Mouse (Mus musculus): Measurements from ENCODE around the gene Creld1.
A peak's percentile ranks its signal among the peaks of the same experiment; 100 is the strongest.

The Creld1 gene

GRCm38 (mm10) chr6:113492101-113492864, 9.2 kb downstream of the Creld1 start:
- Histone ChIP-seq H3K9me3 (ENCODE audit: low read length) (no peaks in the 10 kb centered on the region), H3K27me3 (ENCODE audit: insufficient read depth, low read length) (peaks cover 23% of the 10 kb centered on the region), H3K4me1 (replicated peaks; ENCODE audit: low read depth, low read length) (peaks cover 83% of the 10 kb centered on the region), H3K4me3 (replicated peaks; ENCODE audit: low read length) (peak overlapping the region; percentile 81), H3K36me3 (ENCODE audit: insufficient read depth, low read length) (peaks cover 40% of the 10 kb centered on the region)
- TF ChIP-seq CTCF (conservative IDR thresholded peaks at IDR 0.05; ENCODE audit: low read length) (no peak), POU5F1 (IDR thresholded peaks at IDR 0.05; ENCODE audit: borderline replicate concordance, low read length) (no peak), NANOG (IDR thresholded peaks at IDR 0.05; ENCODE audit: borderline replicate concordance, low read length) (no peak)

- TF ChIP-seq CTCF (conservative IDR thresholded peaks at IDR 0.05; ENCODE audit: low read length) = peak; percentile 12; the same call in 1 of the 2 replicates
- no peak for TF ChIP-seq NANOG (IDR thresholded peaks at IDR 0.05; ENCODE audit: borderline replicate concordance, low read length)
- no peak for TF ChIP-seq POU5F1 (IDR thresholded peaks at IDR 0.05; ENCODE audit: borderline replicate concordance, low read length)
- H3K9me3 ChIP-seq (ENCODE audit: low read length) = no peaks in the 10 kb centered on the region
These were observed 11.2 kb downstream of the Creld1 start for GRCm38 (mm10) chr6:113494258-113494788.

GRCm38 (mm10) chr6:113495071-113495675, 12.1 kb downstream of the Creld1 start:
- H3K27me3 ChIP-seq (ENCODE audit: insufficient read depth, low read length) = peaks cover 33% of the 10 kb centered on the region
- peaks cover 61% of the 10 kb centered on the region for H3K4me1 ChIP-seq (replicated peaks; ENCODE audit: low read depth, low read length)
- H3K36me3 ChIP-seq (ENCODE audit: insufficient read depth, low read length) = peaks cover 27% of the 10 kb centered on the region
- no peaks in the 10 kb centered on the region for H3K9me3 ChIP-seq (ENCODE audit: low read length)
- peak overlapping the region; percentile 81 for H3K4me3 ChIP-seq (replicated peaks; ENCODE audit: low read length)
- TF ChIP-seq POU5F1 (IDR thresholded peaks at IDR 0.05; ENCODE audit: borderline replicate concordance, low read length) = no peak; the same call in 1 of the 2 replicates
- no peak for TF ChIP-seq NANOG (IDR thresholded peaks at IDR 0.05; ENCODE audit: borderline replicate concordance, low read length)
- TF ChIP-seq CTCF (conservative IDR thresholded peaks at IDR 0.05; ENCODE audit: low read length) = no peak

More at GRCm38 (mm10) chr6:113494258-113494788, 11.2 kb downstream of the Creld1 start:
- Histone ChIP-seq H3K4me1 (replicated peaks; ENCODE audit: low read depth, low read length) (peaks cover 70% of the 10 kb centered on the region), H3K4me3 (replicated peaks; ENCODE audit: low read length) (peak overlapping the region; percentile 81), H3K36me3 (ENCODE audit: insufficient read depth, low read length) (peaks cover 36% of the 10 kb centered on the region), H3K27me3 (ENCODE audit: insufficient read depth, low read length) (peaks cover 28% of the 10 kb centered on the region)

GRCm38 (mm10) chr6:113499346-113499745, 16.2 kb downstream of the Creld1 start:
- no peak for TF ChIP-seq CTCF (conservative IDR thresholded peaks at IDR 0.05; ENCODE audit: low read length)
- TF ChIP-seq NANOG (IDR thresholded peaks at IDR 0.05; ENCODE audit: borderline replicate concordance, low read length) = no peak
- no peak for TF ChIP-seq POU5F1 (IDR thresholded peaks at IDR 0.05; ENCODE audit: borderline replicate concordance, low read length)
- Histone ChIP-seq H3K27me3 (ENCODE audit: insufficient read depth, low read length) (peaks cover 49% of the 10 kb centered on the region), H3K36me3 (ENCODE audit: insufficient read depth, low read length) (peaks cover 10% of the 10 kb centered on the region), H3K4me3 (replicated peaks; ENCODE audit: low read length) (no peak overlapping the region), H3K9me3 (ENCODE audit: low read length) (no peaks in the 10 kb centered on the region), H3K4me1 (replicated peaks; ENCODE audit: low read depth, low read length) (peaks cover 59% of the 10 kb centered on the region)

- peaks cover 10% of the 10 kb centered on the region for H3K36me3 ChIP-seq (ENCODE audit: insufficient read depth, low read length)
- TF ChIP-seq CTCF (conservative IDR thresholded peaks at IDR 0.05; ENCODE audit: low read length) = no peak
- TF ChIP-seq POU5F1 (IDR thresholded peaks at IDR 0.05; ENCODE audit: borderline replicate concordance, low read length) = no peak
- no peak for TF ChIP-seq NANOG (IDR thresholded peaks at IDR 0.05; ENCODE audit: borderline replicate concordance, low read length)
- peak within 1 kb of the TSS; percentile 83 for H3K4me3 ChIP-seq (replicated peaks; ENCODE audit: low read length)
- H3K9me3 ChIP-seq (ENCODE audit: low read length) = no peaks in the 10 kb centered on the region
- peaks cover 33% of the 10 kb centered on the region for H3K27me3 ChIP-seq (ENCODE audit: insufficient read depth, low read length)
- peaks cover 62% of the 10 kb centered on the region for H3K4me1 ChIP-seq (replicated peaks; ENCODE audit: low read depth, low read length)
These were observed 18.4 kb downstream of the Creld1 start, which contains the start of gene Prrt3 for GRCm38 (mm10) chr6:113501388-113502084. Gene Prrt3 (minus strand): TSS chr6:113501931.

GRCm38 (mm10) chr6:113502801-113503200, 19.7 kb downstream of the Creld1 start:
- peaks cover 60% of the 10 kb centered on the region for H3K4me1 ChIP-seq (replicated peaks; ENCODE audit: low read depth, low read length)
- H3K36me3 ChIP-seq (ENCODE audit: insufficient read depth, low read length) = no peaks in the 10 kb centered on the region
- no peaks in the 10 kb centered on the region for H3K9me3 ChIP-seq (ENCODE audit: low read length)
- TF ChIP-seq NANOG (IDR thresholded peaks at IDR 0.05; ENCODE audit: borderline replicate concordance, low read length) = peak; percentile 64; the same call in 1 of the 2 replicates
- TF ChIP-seq CTCF (conservative IDR thresholded peaks at IDR 0.05; ENCODE audit: low read length) = no peak
- no peak overlapping the region for H3K4me3 ChIP-seq (replicated peaks; ENCODE audit: low read length)
- H3K27me3 ChIP-seq (ENCODE audit: insufficient read depth, low read length) = peaks cover 24% of the 10 kb centered on the region

GRCm38 (mm10) chr6:113505689-113506088, 22.6 kb downstream of the Creld1 start:
- Histone ChIP-seq H3K4me3 (replicated peaks; ENCODE audit: low read length) (no peak overlapping the region), H3K36me3 (ENCODE audit: insufficient read depth, low read length) (no peaks in the 10 kb centered on the region), H3K27me3 (ENCODE audit: insufficient read depth, low read length) (peaks cover 11% of the 10 kb centered on the region), H3K9me3 (ENCODE audit: low read length) (no peaks in the 10 kb centered on the region), H3K4me1 (replicated peaks; ENCODE audit: low read depth, low read length) (peaks cover 66% of the 10 kb centered on the region)
- TF ChIP-seq POU5F1 (IDR thresholded peaks at IDR 0.05; ENCODE audit: borderline replicate concordance, low read length) (no peak), CTCF (conservative IDR thresholded peaks at IDR 0.05; ENCODE audit: low read length) (no peak), NANOG (IDR thresholded peaks at IDR 0.05; ENCODE audit: borderline replicate concordance, low read length) (no peak)

GRCm38 (mm10) chr6:113507130-113507529, 24.0 kb downstream of the Creld1 start:
- no peak overlapping the region for H3K4me3 ChIP-seq (replicated peaks; ENCODE audit: low read length)
- TF ChIP-seq CTCF (conservative IDR thresholded peaks at IDR 0.05; ENCODE audit: low read length) = no peak
- no peak for TF ChIP-seq POU5F1 (IDR thresholded peaks at IDR 0.05; ENCODE audit: borderline replicate concordance, low read length)
- no peak for TF ChIP-seq NANOG (IDR thresholded peaks at IDR 0.05; ENCODE audit: borderline replicate concordance, low read length)
- 0 out of 2 replicates have a peak, but pooled peaks cover 5% of the 10 kb centered on the region for H3K36me3 ChIP-seq (ENCODE audit: insufficient read depth, low read length)
- H3K27me3 ChIP-seq (ENCODE audit: insufficient read depth, low read length) = no peaks in the 10 kb centered on the region
- H3K9me3 ChIP-seq (ENCODE audit: low read length) = no peaks in the 10 kb centered on the region
- H3K4me1 ChIP-seq (replicated peaks; ENCODE audit: low read depth, low read length) = peaks cover 54% of the 10 kb centered on the region

Data from E14TG2a.4 (cell line).